Mouse (Mus musculus): ENCODE data around the gene Rnf225. TPM values are rescaled to one million over a fixed set of nuclear protein-coding genes. Genes with fewer than 3 reads are reported as not detected.

The Rnf225 gene
- polyA plus RNA-seq, 1 experiment from 2014 or later, result 0.46 TPM

- no peaks in the 10 kb centered on the region for H3K9me3 ChIP-seq (ENCODE audit: low read length)
- WGBS, result 75% methylated on average over 18 of the region's 18 CpGs
- H3K4me2 ChIP-seq (replicated peaks; ENCODE audit: low read depth, low read length), result peak overlapping the region; percentile 78
- peak overlapping the region; percentile 74 for H3K4me3 ChIP-seq (ENCODE audit: low read length)
- peaks cover 15% of the 10 kb centered on the region for H3K4me1 ChIP-seq (ENCODE audit: insufficient read depth, low read length)
- no peaks in the 10 kb centered on the region for H3K27me3 ChIP-seq (ENCODE audit: insufficient read depth, low read length)
- no peaks in the 10 kb centered on the region for H3K36me3 ChIP-seq (ENCODE audit: insufficient read depth, low read length)
- peak overlapping the region; percentile 90; the same call in 1 of the 2 replicates for H3K27ac ChIP-seq (ENCODE audit: low read length)
- ATAC-seq (ENCODE audit: low FRiP score, low TSS enrichment), result no peak
- H3K9ac ChIP-seq (replicated peaks; ENCODE audit: low read length), result peak overlapping the region; percentile 78
These were observed 51.9 kb downstream of the Rnf225 start for GRCm38 (mm10) chr7:12978931-12979722.

DNA sequence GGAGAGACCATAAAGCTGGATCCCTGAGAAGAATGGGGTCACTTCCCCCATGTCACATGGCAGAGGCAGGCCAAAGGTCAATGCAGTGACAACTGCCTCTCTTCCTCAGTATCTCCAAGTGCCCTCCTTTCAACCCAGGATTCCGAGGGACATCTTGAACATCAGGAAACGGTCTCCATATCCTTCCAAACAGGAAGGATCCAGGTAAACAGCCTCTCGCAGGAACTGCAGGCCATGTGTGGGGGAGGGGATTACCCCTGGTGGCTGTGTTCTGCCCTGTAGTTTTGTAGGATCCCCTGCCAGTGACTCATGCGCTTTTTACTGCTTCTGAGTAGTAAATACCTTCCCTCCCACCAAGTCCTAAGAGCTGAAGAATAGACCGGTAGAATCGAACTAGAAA is 52.6 kb downstream of the Rnf225 start:
- peaks cover 15% of the 10 kb centered on the region for H3K4me1 ChIP-seq (ENCODE audit: insufficient read depth, low read length)
- no peak overlapping the region for H3K9ac ChIP-seq (replicated peaks; ENCODE audit: low read length)
- H3K27me3 ChIP-seq (ENCODE audit: insufficient read depth, low read length), result no peaks in the 10 kb centered on the region
- no peaks in the 10 kb centered on the region for H3K9me3 ChIP-seq (ENCODE audit: low read length)
- H3K27ac ChIP-seq (ENCODE audit: low read length), result no peak overlapping the region
- H3K4me2 ChIP-seq (replicated peaks; ENCODE audit: low read depth, low read length), result no peak overlapping the region
- ATAC-seq (ENCODE audit: low FRiP score, low TSS enrichment), result no peak
- H3K36me3 ChIP-seq (ENCODE audit: insufficient read depth, low read length), result no peaks in the 10 kb centered on the region
- 52% methylated on average over 6 of the region's 6 CpGs for WGBS
- no peak overlapping the region for H3K4me3 ChIP-seq (ENCODE audit: low read length)

DNA sequence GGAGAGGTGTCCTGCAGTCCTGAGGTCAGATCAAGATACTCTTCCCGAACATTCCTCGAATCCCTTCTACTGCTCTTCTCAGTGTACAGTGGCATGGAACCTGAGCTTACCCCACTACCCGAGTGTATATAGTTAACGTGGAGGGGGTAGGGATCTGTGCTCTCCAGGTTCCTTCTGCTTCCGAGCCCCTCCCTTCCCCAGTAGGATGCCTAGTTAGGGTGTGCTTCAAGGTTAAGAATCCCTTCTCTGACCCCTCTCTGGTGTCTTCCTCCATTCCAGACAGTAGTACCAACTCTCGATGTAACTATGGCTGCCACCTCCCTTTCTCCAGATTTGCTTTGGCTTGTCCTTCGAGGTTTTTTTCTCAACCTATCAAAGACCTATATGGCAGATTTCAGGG is 53.1 kb downstream of the Rnf225 start:
- no peaks in the 10 kb centered on the region for H3K9me3 ChIP-seq (ENCODE audit: low read length)
- no peak overlapping the region for H3K9ac ChIP-seq (replicated peaks; ENCODE audit: low read length)
- no peak overlapping the region for H3K27ac ChIP-seq (ENCODE audit: low read length)
- ATAC-seq (ENCODE audit: low FRiP score, low TSS enrichment), result no peak
- peaks cover 15% of the 10 kb centered on the region for H3K4me1 ChIP-seq (ENCODE audit: insufficient read depth, low read length)
- 77% methylated on average over 7 of the region's 7 CpGs for WGBS
- H3K36me3 ChIP-seq (ENCODE audit: insufficient read depth, low read length), result no peaks in the 10 kb centered on the region
- H3K4me3 ChIP-seq (ENCODE audit: low read length), result no peak overlapping the region
- no peak overlapping the region for H3K4me2 ChIP-seq (replicated peaks; ENCODE audit: low read depth, low read length)
- H3K27me3 ChIP-seq (ENCODE audit: insufficient read depth, low read length), result no peaks in the 10 kb centered on the region

Other genes starting within 250 kb of the Rnf225 start
- not detected in 2 replicates for gene Vmn2r55, start 242.4 kb upstream of the Rnf225 start, polyA plus RNA-seq (2015; fragmentation: Nextera tagmentation; extraction: Ambion mirVana)
- not detected in 2 replicates for gene Vmn2r56, start 192.4 kb upstream of the Rnf225 start, polyA plus RNA-seq (2015; fragmentation: Nextera tagmentation; extraction: Ambion mirVana)
- 9.0 and 9.9 TPM in 2 replicates for gene Zscan18, start 123.8 kb upstream of the Rnf225 start, polyA plus RNA-seq (2015; fragmentation: Nextera tagmentation; extraction: Ambion mirVana)
- gene Zfp329, start 108.6 kb upstream of the Rnf225 start, polyA plus RNA-seq (2015; fragmentation: Nextera tagmentation; extraction: Ambion mirVana), result 13.6 and 17.5 TPM in 2 replicates
- gene Zfp110, start 92.7 kb upstream of the Rnf225 start, polyA plus RNA-seq (2015; fragmentation: Nextera tagmentation; extraction: Ambion mirVana), result 36.0 and 38.8 TPM in 2 replicates
- gene Zfp128, start 46.2 kb upstream of the Rnf225 start, polyA plus RNA-seq (2015; fragmentation: Nextera tagmentation; extraction: Ambion mirVana), result 4.2 and 5.0 TPM in 2 replicates
- 20.4 and 22.0 TPM in 2 replicates for gene Zscan22, start 29.6 kb upstream of the Rnf225 start, polyA plus RNA-seq (2015; fragmentation: Nextera tagmentation; extraction: Ambion mirVana)
- 983 and 1,044 TPM in 2 replicates for gene Rps5, start 5.1 kb upstream of the Rnf225 start, polyA plus RNA-seq (2015; fragmentation: Nextera tagmentation; extraction: Ambion mirVana)
- 10.4 and 12.1 TPM in 2 replicates for gene Zfp324, start 38.4 kb downstream of the Rnf225 start, polyA plus RNA-seq (2015; fragmentation: Nextera tagmentation; extraction: Ambion mirVana)
- gene Zfp446, start 50.4 kb downstream of the Rnf225 start, polyA plus RNA-seq (2015; fragmentation: Nextera tagmentation; extraction: Ambion mirVana), result 12.4 and 14.4 TPM in 2 replicates
- 0.11 and 0.40 TPM in 2 replicates for gene Slc27a5, start 70.8 kb downstream of the Rnf225 start, polyA plus RNA-seq (2015; fragmentation: Nextera tagmentation; extraction: Ambion mirVana)
- gene Trim28, start 71.7 kb downstream of the Rnf225 start, polyA plus RNA-seq (2015; fragmentation: Nextera tagmentation; extraction: Ambion mirVana), result 245 TPM in 2 replicates
- 28.3 and 29.2 TPM in 2 replicates for gene Zbtb45, start 82.6 kb downstream of the Rnf225 start, polyA plus RNA-seq (2015; fragmentation: Nextera tagmentation; extraction: Ambion mirVana)
- gene Chmp2a, start 107.4 kb downstream of the Rnf225 start, polyA plus RNA-seq (2015; fragmentation: Nextera tagmentation; extraction: Ambion mirVana), result 159 and 162 TPM in 2 replicates
- 30.4 and 54.9 TPM in 2 replicates for gene Ube2m, start 110.9 kb downstream of the Rnf225 start, polyA plus RNA-seq (2015; fragmentation: Nextera tagmentation; extraction: Ambion mirVana)
- gene Mzf1, start 127.3 kb downstream of the Rnf225 start, polyA plus RNA-seq (2015; fragmentation: Nextera tagmentation; extraction: Ambion mirVana), result 3.8 and 5.1 TPM in 2 replicates
- gene Vmn1r85, start 167.8 kb downstream of the Rnf225 start, polyA plus RNA-seq (2015; fragmentation: Nextera tagmentation; extraction: Ambion mirVana), result not detected in 2 replicates
- gene Vmn1r86, start 192.5 kb downstream of the Rnf225 start, polyA plus RNA-seq (2015; fragmentation: Nextera tagmentation; extraction: Ambion mirVana), result not detected in 2 replicates
- gene Vmn1r87, start 212.7 kb downstream of the Rnf225 start, polyA plus RNA-seq (2015; fragmentation: Nextera tagmentation; extraction: Ambion mirVana), result not detected in 2 replicates
- gene Vmn1r88, start 232.2 kb downstream of the Rnf225 start, polyA plus RNA-seq (2015; fragmentation: Nextera tagmentation; extraction: Ambion mirVana), result not detected in 2 replicates